Mouse (Mus musculus): ENCODE results near the gene Stk11. TPM values are rescaled to one million over a fixed set of nuclear protein-coding genes. Genes with fewer than 3 reads are reported as not detected.

The Stk11 gene
- polyA plus RNA-seq, 1 experiment from 2014 or later: 27.0 TPM

DNA sequence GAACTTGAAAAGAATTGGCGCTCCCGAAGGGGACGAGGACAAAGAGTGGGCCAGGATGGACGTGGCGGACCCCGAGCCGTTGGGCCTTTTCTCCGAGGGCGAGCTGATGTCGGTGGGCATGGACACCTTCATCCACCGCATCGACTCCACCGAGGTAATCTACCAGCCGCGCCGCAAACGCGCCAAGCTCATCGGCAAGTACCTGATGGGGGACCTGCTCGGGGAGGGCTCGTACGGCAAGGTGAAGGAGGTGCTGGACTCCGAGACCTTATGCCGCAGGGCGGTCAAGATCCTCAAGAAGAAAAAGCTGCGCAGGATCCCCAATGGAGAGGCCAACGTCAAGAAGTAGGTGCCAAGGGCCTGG is 942 bp downstream of the Stk11 start:
- ATAC-seq (replicated peaks; ENCODE audit: low FRiP score, low TSS enrichment, low read depth) (no peak), DNase-seq (ENCODE audit: low spot score) (peak; percentile 68)
- peaks cover 21% of the 10 kb centered on the region for H3K4me1 ChIP-seq (replicated peaks; ENCODE audit: control insufficient read depth, insufficient read depth, low read length)
- no peaks in the 10 kb centered on the region for H3K9me3 ChIP-seq (ENCODE audit: control insufficient read depth, low read length)
- peak overlapping the region; percentile 95 for H3K4me3 ChIP-seq (ENCODE audit: low read depth, low read length)
- under 1% methylated on average over 27 of the region's 27 CpGs for WGBS
- no peaks in the 10 kb centered on the region for H3K27me3 ChIP-seq (replicated peaks; ENCODE audit: control insufficient read depth, insufficient read depth, low read length)
- H3K27ac ChIP-seq (ENCODE audit: low read depth): peak overlapping the region; percentile 74; the same call in 1 of the 2 replicates
- H3K36me3 ChIP-seq (ENCODE audit: control insufficient read depth, insufficient read depth, low read length): peaks cover 23% of the 10 kb centered on the region
- peak overlapping the region; percentile 84 for H3K9ac ChIP-seq (ENCODE audit: low read length)
- H3K4me2 ChIP-seq (ENCODE audit: low read length): peak overlapping the region; percentile 70

GRCm38 (mm10) chr10:80116927-80117691 is 1.5 kb downstream of the Stk11 start:
- Histone ChIP-seq H3K4me2 (ENCODE audit: low read length) (peak overlapping the region; percentile 70), H3K4me3 (ENCODE audit: low read depth, low read length) (peak overlapping the region; percentile 95), H3K27ac (ENCODE audit: low read depth) (no peak overlapping the region), H3K9me3 (ENCODE audit: control insufficient read depth, low read length) (no peaks in the 10 kb centered on the region), H3K4me1 (replicated peaks; ENCODE audit: control insufficient read depth, insufficient read depth, low read length) (peaks cover 21% of the 10 kb centered on the region), H3K36me3 (ENCODE audit: control insufficient read depth, insufficient read depth, low read length) (peaks cover 29% of the 10 kb centered on the region), H3K27me3 (replicated peaks; ENCODE audit: control insufficient read depth, insufficient read depth, low read length) (no peaks in the 10 kb centered on the region), H3K9ac (ENCODE audit: low read length) (peak overlapping the region; percentile 84)
- no peak for ATAC-seq (replicated peaks; ENCODE audit: low FRiP score, low TSS enrichment, low read depth)
- DNase-seq (ENCODE audit: low spot score): peak; percentile 69
- 4% methylated on average over 30 of the region's 30 CpGs for WGBS

- Histone ChIP-seq H3K9ac (ENCODE audit: low read length) (peak overlapping the region; percentile 84), H3K27me3 (replicated peaks; ENCODE audit: control insufficient read depth, insufficient read depth, low read length) (no peaks in the 10 kb centered on the region), H3K36me3 (ENCODE audit: control insufficient read depth, insufficient read depth, low read length) (peaks cover 29% of the 10 kb centered on the region), H3K4me3 (ENCODE audit: low read depth, low read length) (peak overlapping the region; percentile 95), H3K4me1 (replicated peaks; ENCODE audit: control insufficient read depth, insufficient read depth, low read length) (peaks cover 21% of the 10 kb centered on the region), H3K9me3 (ENCODE audit: control insufficient read depth, low read length) (no peaks in the 10 kb centered on the region), H3K27ac (ENCODE audit: low read depth) (no peak overlapping the region), H3K4me2 (ENCODE audit: low read length) (peak overlapping the region; percentile 70)
- 55% methylated on average over 1 of the region's 1 CpGs for WGBS
- DNase-seq (ENCODE audit: low spot score): no peak
- ATAC-seq (replicated peaks; ENCODE audit: low FRiP score, low TSS enrichment, low read depth): no peak
These were observed 2.1 kb downstream of the Stk11 start for GRCm38 (mm10) chr10:80117736-80118135.

DNA sequence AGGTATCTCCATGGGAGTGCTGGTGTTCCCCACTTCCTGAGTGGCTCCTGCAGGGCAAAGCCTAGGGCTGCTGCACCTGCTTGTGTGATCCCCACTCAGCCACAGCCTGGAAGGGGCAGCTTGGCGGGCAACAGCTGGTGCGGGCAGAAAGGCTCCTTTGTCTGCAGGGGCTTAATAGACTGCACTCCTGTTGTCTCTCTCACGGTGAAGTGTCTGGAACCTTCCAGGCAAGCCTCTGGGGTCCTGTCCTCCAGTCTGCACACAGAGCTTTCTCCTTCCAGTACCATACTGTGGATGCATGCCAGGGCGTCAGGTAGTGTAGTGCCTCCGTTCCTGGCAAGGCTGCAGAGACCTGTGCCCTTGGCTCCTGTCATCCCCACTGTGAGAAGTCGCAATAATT is 2.9 kb downstream of the Stk11 start:
- no peak overlapping the region for H3K27ac ChIP-seq (ENCODE audit: low read depth)
- WGBS: 76% methylated on average over 6 of the region's 6 CpGs

GRCm38 (mm10) chr10:80120146-80120545 is 4.5 kb downstream of the Stk11 start:
- H3K4me1 ChIP-seq (replicated peaks; ENCODE audit: control insufficient read depth, insufficient read depth, low read length): peaks cover 21% of the 10 kb centered on the region
- H3K27me3 ChIP-seq (replicated peaks; ENCODE audit: control insufficient read depth, insufficient read depth, low read length): no peaks in the 10 kb centered on the region
- 84% methylated on average over 2 of the region's 2 CpGs for WGBS
- no peak overlapping the region for H3K4me2 ChIP-seq (ENCODE audit: low read length)
- H3K36me3 ChIP-seq (ENCODE audit: control insufficient read depth, insufficient read depth, low read length): peaks cover 37% of the 10 kb centered on the region
- no peak overlapping the region for H3K4me3 ChIP-seq (ENCODE audit: low read depth, low read length)
- ATAC-seq (replicated peaks; ENCODE audit: low FRiP score, low TSS enrichment, low read depth): no peak
- no peak for DNase-seq (ENCODE audit: low spot score)
- H3K9ac ChIP-seq (ENCODE audit: low read length): no peak overlapping the region
- no peak overlapping the region for H3K27ac ChIP-seq (ENCODE audit: low read depth)
- H3K9me3 ChIP-seq (ENCODE audit: control insufficient read depth, low read length): no peaks in the 10 kb centered on the region

More for the DNA sequence above, 2.9 kb downstream of the Stk11 start:
- no peaks in the 10 kb centered on the region for H3K27me3 ChIP-seq (replicated peaks; ENCODE audit: control insufficient read depth, insufficient read depth, low read length)
- no peak for DNase-seq (ENCODE audit: low spot score)
- H3K4me1 ChIP-seq (replicated peaks; ENCODE audit: control insufficient read depth, insufficient read depth, low read length): peaks cover 21% of the 10 kb centered on the region
- peaks cover 29% of the 10 kb centered on the region for H3K36me3 ChIP-seq (ENCODE audit: control insufficient read depth, insufficient read depth, low read length)
- H3K4me3 ChIP-seq (ENCODE audit: low read depth, low read length): no peak overlapping the region
- H3K9ac ChIP-seq (ENCODE audit: low read length): no peak overlapping the region; the same call in 1 of the 2 replicates
- ATAC-seq (replicated peaks; ENCODE audit: low FRiP score, low TSS enrichment, low read depth): no peak
- no peaks in the 10 kb centered on the region for H3K9me3 ChIP-seq (ENCODE audit: control insufficient read depth, low read length)
- peak overlapping the region; percentile 70 for H3K4me2 ChIP-seq (ENCODE audit: low read length)

- H3K36me3 ChIP-seq (ENCODE audit: control insufficient read depth, insufficient read depth, low read length): peaks cover 52% of the 10 kb centered on the region
These were observed 6.0 kb downstream of the Stk11 start for GRCm38 (mm10) chr10:80121639-80122038.

DNA sequence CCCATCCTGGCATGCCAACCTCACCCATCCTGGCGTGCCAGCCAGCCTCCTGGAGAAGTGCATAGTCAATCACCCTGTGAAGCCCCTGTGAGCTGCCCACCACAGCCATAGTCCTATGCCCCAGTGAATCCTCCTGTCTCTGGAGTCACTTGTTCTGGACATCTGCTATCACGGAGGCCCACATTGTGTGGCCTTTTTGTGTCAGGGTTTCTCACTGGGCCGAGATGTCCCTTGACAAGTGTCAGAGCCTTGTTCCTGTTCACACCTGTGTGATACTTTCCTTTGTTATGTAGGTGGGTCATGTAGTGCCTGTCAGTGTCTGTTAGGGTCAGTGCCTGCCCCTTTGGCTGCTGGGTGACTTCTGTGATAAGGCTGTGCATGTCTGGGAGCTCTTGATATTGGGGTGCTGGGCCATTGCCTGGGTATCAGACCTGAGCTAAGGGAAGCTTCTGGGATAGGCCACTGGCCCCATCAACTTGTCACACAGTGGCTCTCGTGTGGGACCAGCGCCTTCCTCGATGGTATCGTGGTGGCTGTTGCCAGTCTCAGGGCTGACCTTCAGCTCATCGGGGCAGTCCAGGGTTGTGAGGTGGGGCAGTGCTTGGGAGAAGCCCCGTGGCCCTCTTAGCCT is 8.4 kb downstream of the Stk11 start:
- Histone ChIP-seq H3K36me3 (ENCODE audit: control insufficient read depth, insufficient read depth, low read length) (peaks cover 67% of the 10 kb centered on the region), H3K9me3 (ENCODE audit: control insufficient read depth, low read length) (no peaks in the 10 kb centered on the region), H3K4me1 (replicated peaks; ENCODE audit: control insufficient read depth, insufficient read depth, low read length) (0 out of 2 replicates have a peak, but pooled peaks cover 2% of the 10 kb centered on the region), H3K27ac (ENCODE audit: low read depth) (no peak overlapping the region), H3K9ac (ENCODE audit: low read length) (no peak overlapping the region), H3K4me2 (ENCODE audit: low read length) (no peak overlapping the region), H3K4me3 (ENCODE audit: low read depth, low read length) (no peak overlapping the region), H3K27me3 (replicated peaks; ENCODE audit: control insufficient read depth, insufficient read depth, low read length) (no peaks in the 10 kb centered on the region)
- 90% methylated on average over 9 of the region's 9 CpGs for WGBS
- ATAC-seq (replicated peaks; ENCODE audit: low FRiP score, low TSS enrichment, low read depth): no peak
- DNase-seq (ENCODE audit: low spot score): no peak

More at GRCm38 (mm10) chr10:80121639-80122038, 6.0 kb downstream of the Stk11 start:
- no peak for ATAC-seq (replicated peaks; ENCODE audit: low FRiP score, low TSS enrichment, low read depth)
- Histone ChIP-seq H3K9ac (ENCODE audit: low read length) (no peak overlapping the region), H3K4me1 (replicated peaks; ENCODE audit: control insufficient read depth, insufficient read depth, low read length) (peaks cover 21% of the 10 kb centered on the region), H3K27me3 (replicated peaks; ENCODE audit: control insufficient read depth, insufficient read depth, low read length) (no peaks in the 10 kb centered on the region), H3K9me3 (ENCODE audit: control insufficient read depth, low read length) (no peaks in the 10 kb centered on the region), H3K27ac (ENCODE audit: low read depth) (no peak overlapping the region), H3K4me2 (ENCODE audit: low read length) (no peak overlapping the region), H3K4me3 (ENCODE audit: low read depth, low read length) (no peak overlapping the region)
- 83% methylated on average over 2 of the region's 2 CpGs for WGBS
- no peak for DNase-seq (ENCODE audit: low spot score)

DNA sequence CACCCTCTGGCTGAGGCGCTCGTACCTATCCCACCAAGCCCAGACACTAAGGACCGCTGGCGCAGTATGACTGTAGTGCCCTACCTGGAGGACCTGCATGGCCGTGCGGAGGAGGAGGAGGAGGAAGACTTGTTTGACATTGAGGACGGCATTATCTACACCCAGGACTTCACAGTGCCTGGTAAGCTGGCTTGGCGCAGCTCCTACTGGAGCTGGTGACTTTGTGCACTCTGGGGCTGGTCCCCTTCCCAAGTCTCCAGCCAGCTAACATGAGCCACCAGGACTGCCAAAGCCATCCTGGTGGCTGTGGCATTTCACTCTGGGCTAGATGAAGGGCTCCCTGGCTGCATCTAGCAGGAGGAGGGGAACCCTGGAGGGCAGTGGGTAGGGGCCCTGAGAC is 12.3 kb downstream of the Stk11 start:
- 93% methylated on average over 8 of the region's 8 CpGs for WGBS
- no peak overlapping the region for H3K4me3 ChIP-seq (ENCODE audit: low read depth, low read length)
- H3K9ac ChIP-seq (ENCODE audit: low read length): no peak overlapping the region
- peaks cover 13% of the 10 kb centered on the region; the same call in 1 of the 2 replicates for H3K4me1 ChIP-seq (replicated peaks; ENCODE audit: control insufficient read depth, insufficient read depth, low read length)
- H3K4me2 ChIP-seq (ENCODE audit: low read length): no peak overlapping the region
- no peak overlapping the region for H3K27ac ChIP-seq (ENCODE audit: low read depth)
- no peak for ATAC-seq (replicated peaks; ENCODE audit: low FRiP score, low TSS enrichment, low read depth)
- H3K9me3 ChIP-seq (ENCODE audit: control insufficient read depth, low read length): no peaks in the 10 kb centered on the region
- peaks cover 84% of the 10 kb centered on the region for H3K36me3 ChIP-seq (ENCODE audit: control insufficient read depth, insufficient read depth, low read length)
- H3K27me3 ChIP-seq (replicated peaks; ENCODE audit: control insufficient read depth, insufficient read depth, low read length): no peaks in the 10 kb centered on the region
- no peak for DNase-seq (ENCODE audit: low spot score)

Measured in intestine, embryonic 14.5 days (tissue).